Mouse (Mus musculus) myocyte (in vitro differentiated cells): ENCODE measurements at regions not wholly inside any gene's neighbourhood (a gene's known extent, or its start where the extent isn't known, plus 50 kb on each side); places are given as distances from the start of the nearest gene placed in this dataset.

ENCODE experiments used
- H3K27me3 ChIP-seq: one replicate; pipeline ENCODE4 v1.6.1; 2011; ENCODE audit not compliant: control insufficient read depth, insufficient read depth, insufficient read length
- H3K36me3 ChIP-seq: one replicate; pipeline ENCODE4 v1.6.1; 2011; ENCODE audit not compliant: control insufficient read depth, insufficient read depth
- H3K4me2 ChIP-seq: one replicate; pipeline ENCODE4 v1.6.1; 2011; ENCODE audit warnings: low read depth, control low read depth
- H3K4me3 ChIP-seq: one replicate; pipeline ENCODE4 v1.5.1; 2011; ENCODE audit warnings: mild to moderate bottlenecking, control low read depth, moderate library complexity
- H3K79me2 ChIP-seq: one replicate; pipeline ENCODE4 v1.6.1; 2011; ENCODE audit not compliant: control insufficient read depth, insufficient read depth
- H3ac ChIP-seq: one replicate; pipeline ENCODE4 v1.6.1; 2011; ENCODE audit not compliant: control insufficient read depth, insufficient read length
- CEBPB ChIP-seq: IDR thresholded peaks from 2 replicates; pipeline ENCODE4 v1.6.1; 2011; ENCODE audit warnings: mild to moderate bottlenecking, moderate library complexity; ENCODE audit not compliant: poor library complexity, insufficient read depth, severe bottlenecking
- E2F4 ChIP-seq: IDR thresholded peaks from one replicate; pipeline ENCODE4 v1.6.1; 2011; ENCODE audit warnings: mild to moderate bottlenecking, control low read depth, moderate library complexity; ENCODE audit not compliant: insufficient read depth
- MAX ChIP-seq: IDR thresholded peaks from one replicate; pipeline ENCODE4 v1.6.1; 2011; ENCODE audit warnings: low read depth, mild to moderate bottlenecking, control low read depth
- MYOD1 ChIP-seq, 3 experiments: IDR thresholded peaks; one replicate each; pipeline ENCODE4 v1.6.1; 2011; ENCODE audit warnings: control low read depth in 2 of 3, low read depth in 2 of 3, mild to moderate bottlenecking in 2 of 3, moderate library complexity in 1 of 3; ENCODE audit not compliant: insufficient read length in 2 of 3, control insufficient read depth in 1 of 3
- MYOG ChIP-seq, 3 experiments: IDR thresholded peaks; one replicate each; pipeline ENCODE4 v1.6.1; 2011; ENCODE audit warnings: control low read depth in 2 of 3, low read depth in 2 of 3, mild to moderate bottlenecking in 2 of 3; ENCODE audit not compliant: insufficient read length in 2 of 3, control insufficient read depth in 1 of 3, insufficient read depth in 1 of 3
- POLR2A ChIP-seq: IDR thresholded peaks from one replicate; pipeline ENCODE4 v1.6.1; 2011; ENCODE audit warnings: low read depth, mild to moderate bottlenecking, control low read depth, moderate library complexity; ENCODE audit not compliant: insufficient read length
- POLR2AphosphoS2 ChIP-seq: IDR thresholded peaks from one replicate; pipeline ENCODE4 v1.6.1; 2011; ENCODE audit warnings: low read depth, control low read depth; ENCODE audit not compliant: insufficient read length
- REST ChIP-seq: IDR thresholded peaks from one replicate; pipeline ENCODE4 v1.6.1; 2011; ENCODE audit warnings: mild to moderate bottlenecking, control low read depth, moderate library complexity; ENCODE audit not compliant: insufficient read depth, insufficient read length
- SRF ChIP-seq: IDR thresholded peaks from one replicate; pipeline ENCODE4 v1.6.1; 2011; ENCODE audit warnings: low read depth; ENCODE audit not compliant: control insufficient read depth, insufficient read length
- TCF12 ChIP-seq: IDR thresholded peaks from one replicate; pipeline ENCODE4 v1.6.1; 2011; ENCODE audit warnings: mild to moderate bottlenecking, control low read depth; ENCODE audit not compliant: poor library complexity, insufficient read depth, severe bottlenecking
- TCF3 ChIP-seq: IDR thresholded peaks from one replicate; pipeline ENCODE4 v1.6.1; 2011; ENCODE audit warnings: low read depth, control low read depth; ENCODE audit not compliant: insufficient read length
- USF1 ChIP-seq: IDR thresholded peaks from one replicate; pipeline ENCODE4 v1.6.1; 2011; ENCODE audit warnings: low read depth, mild to moderate bottlenecking, control low read depth, moderate library complexity

DNA sequence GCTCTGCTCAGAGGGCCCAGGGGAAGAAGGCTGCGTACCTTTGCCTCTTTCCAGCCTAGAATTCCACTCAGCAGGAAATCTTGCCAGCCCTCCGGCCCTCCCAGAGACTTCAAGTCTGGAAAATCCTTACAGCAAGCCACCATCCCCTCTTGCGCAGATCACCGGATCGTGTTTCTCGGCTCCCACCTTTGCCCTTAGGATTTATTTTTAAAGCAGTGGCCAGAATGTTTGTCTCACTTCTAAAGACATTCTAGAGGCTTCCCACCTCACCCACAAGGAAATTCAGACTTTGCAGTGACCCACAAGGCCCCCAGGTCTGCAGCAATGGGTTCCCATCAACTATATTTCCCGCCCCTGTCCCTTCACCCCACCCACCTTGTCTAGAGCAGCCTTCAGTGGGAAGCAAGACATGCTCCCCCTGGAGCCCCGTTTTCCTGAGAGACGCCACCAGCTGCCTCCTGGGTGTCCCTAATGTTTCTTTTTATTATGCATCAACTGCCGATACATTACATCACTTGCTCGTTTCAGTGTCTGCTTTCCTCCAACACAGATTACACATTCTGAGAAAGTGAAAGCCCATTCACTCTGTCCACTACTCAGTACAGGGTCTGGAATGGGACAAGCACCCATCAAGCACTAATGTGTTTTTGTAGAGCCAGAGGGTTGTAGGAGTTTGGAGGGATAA, 65.0 kb upstream of the Klf3 start:
- Histone ChIP-seq H3ac (no peak overlapping the region), H3K27me3 (no peaks in the 10 kb centered on the region), H3K4me2 (peak overlapping the region; percentile 27), H3K79me2 (no peaks in the 10 kb centered on the region), H3K4me3 (no peak overlapping the region), H3K36me3 (no peaks in the 10 kb centered on the region)
- TF ChIP-seq REST: no peak
- TF ChIP-seq E2F4: no peak

DNA sequence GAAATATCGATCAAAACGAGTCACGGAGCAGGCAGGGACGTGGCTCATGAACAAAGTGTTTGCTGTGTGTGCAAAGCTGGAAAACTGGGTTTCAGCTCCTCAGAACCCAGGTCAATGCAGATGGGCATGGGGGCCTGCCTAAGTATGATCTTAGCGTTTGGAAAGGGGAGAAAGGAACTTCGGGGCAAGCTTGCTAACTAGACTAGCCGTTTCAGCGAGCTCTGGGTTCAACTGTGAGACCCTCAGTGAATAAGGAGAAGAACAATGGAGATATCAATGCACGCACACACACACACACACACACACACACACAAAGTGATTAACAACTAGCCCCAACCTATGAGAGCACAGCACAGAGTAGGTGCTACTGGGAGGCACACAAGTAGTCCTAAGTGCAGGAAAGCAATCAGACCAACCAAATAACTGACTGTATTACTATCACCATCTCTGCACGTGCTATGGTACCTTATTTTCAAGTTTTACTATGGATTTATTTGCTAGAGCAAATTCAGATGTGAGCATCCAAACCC, 64.3 kb upstream of the Klf3 start:
- H3K79me2 ChIP-seq: no peaks in the 10 kb centered on the region
- TF ChIP-seq MYOD1 (IDR thresholded peaks at IDR 0.05; ENCODE audit: control insufficient read depth in 1 of 3, insufficient read length in 2 of 3, low read depth in 2 of 3) (no peak), TCF12 (no peak), SRF (no peak), MYOG (IDR thresholded peaks at IDR 0.05; ENCODE audit: control insufficient read depth in 1 of 3, insufficient read depth in 1 of 3, insufficient read length in 2 of 3, low read depth in 2 of 3) (no peak), POLR2AphosphoS2 (no peak)
- H3K27me3 ChIP-seq: no peaks in the 10 kb centered on the region
- peak overlapping the region; percentile 27 for H3K4me2 ChIP-seq
- no peak overlapping the region for H3ac ChIP-seq
- H3K4me3 ChIP-seq: no peak overlapping the region
- no peaks in the 10 kb centered on the region for H3K36me3 ChIP-seq

DNA sequence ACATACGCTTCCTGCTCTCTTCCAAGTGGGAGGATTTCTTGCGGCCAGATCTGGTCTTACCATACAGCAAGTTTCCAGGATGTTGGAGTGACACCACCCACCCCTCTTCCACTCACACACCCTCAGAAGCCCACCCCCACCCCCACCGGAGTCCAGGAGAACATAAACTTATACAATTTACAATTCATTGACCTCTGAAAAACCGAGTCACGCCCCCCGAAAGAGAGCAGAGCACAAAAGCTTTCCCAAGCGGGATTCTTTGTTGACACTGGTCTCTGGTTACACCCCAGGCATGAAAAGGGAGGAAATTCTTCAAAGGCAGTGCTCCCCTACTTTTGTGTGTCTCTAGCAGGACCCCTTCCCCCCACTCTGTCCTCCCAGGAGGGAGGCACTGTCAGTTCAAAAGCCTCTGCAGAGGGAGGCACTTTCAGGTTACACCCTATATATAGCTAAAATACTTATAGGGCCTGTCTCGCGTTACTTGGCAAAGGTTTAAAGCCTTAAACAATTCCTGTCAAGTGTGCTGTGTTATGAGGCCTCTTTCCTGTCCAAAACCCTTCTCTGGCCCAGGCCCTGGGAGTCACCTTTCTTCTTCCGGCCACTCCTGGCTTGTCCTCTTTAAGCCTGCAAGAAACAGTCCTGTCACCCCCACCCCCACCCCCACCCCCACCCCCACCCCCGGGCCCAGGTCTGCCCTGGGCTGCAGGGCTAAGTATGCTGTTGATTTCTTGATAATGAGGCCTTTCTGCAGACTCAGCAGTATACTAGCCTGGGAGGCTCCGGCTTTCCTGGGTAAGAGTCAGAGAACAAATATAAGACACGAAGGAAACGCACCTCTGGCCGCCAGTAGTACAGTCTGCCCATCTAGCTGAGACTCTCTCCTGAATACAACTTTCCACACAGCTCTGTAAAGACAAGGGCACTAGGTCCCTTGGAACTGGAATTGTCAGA, 63.6 kb upstream of the Klf3 start:
- no peaks in the 10 kb centered on the region for H3K27me3 ChIP-seq
- no peak for TF ChIP-seq MYOD1 (IDR thresholded peaks at IDR 0.05; ENCODE audit: control insufficient read depth in 1 of 3, insufficient read length in 2 of 3, low read depth in 2 of 3)
- no peak for TF ChIP-seq POLR2AphosphoS2
- H3ac ChIP-seq: no peak overlapping the region
- H3K4me3 ChIP-seq: no peak overlapping the region
- no peaks in the 10 kb centered on the region for H3K36me3 ChIP-seq
- no peaks in the 10 kb centered on the region for H3K79me2 ChIP-seq
- H3K4me2 ChIP-seq: no peak overlapping the region

- Histone ChIP-seq H3K79me2 (no peaks in the 10 kb centered on the region), H3ac (no peak overlapping the region), H3K27me3 (no peaks in the 10 kb centered on the region), H3K4me3 (no peak overlapping the region), H3K4me2 (no peak overlapping the region), H3K36me3 (no peaks in the 10 kb centered on the region)
- no peak for TF ChIP-seq CEBPB
- TF ChIP-seq TCF12: no peak
- no peak for TF ChIP-seq POLR2AphosphoS2
- no peak for TF ChIP-seq MYOG (IDR thresholded peaks at IDR 0.05; ENCODE audit: control insufficient read depth in 1 of 3, insufficient read depth in 1 of 3, insufficient read length in 2 of 3, low read depth in 2 of 3)
- TF ChIP-seq POLR2A: no peak
- no peak for TF ChIP-seq E2F4
- no peak for TF ChIP-seq SRF
- no peak for TF ChIP-seq MAX
- TF ChIP-seq REST: no peak
- no peak for TF ChIP-seq MYOD1 (IDR thresholded peaks at IDR 0.05; ENCODE audit: control insufficient read depth in 1 of 3, insufficient read length in 2 of 3, low read depth in 2 of 3)
Observed at GRCm38 (mm10) chr5:64744041-64744440, 59.1 kb upstream of the Klf3 start.

GRCm38 (mm10) chr5:64744455-64744854, 58.7 kb upstream of the Klf3 start:
- Histone ChIP-seq H3K79me2 (no peaks in the 10 kb centered on the region), H3K4me3 (no peak overlapping the region), H3ac (no peak overlapping the region), H3K4me2 (no peak overlapping the region), H3K27me3 (no peaks in the 10 kb centered on the region), H3K36me3 (no peaks in the 10 kb centered on the region)
- TF ChIP-seq MAX (no peak), TCF12 (no peak), E2F4 (no peak), POLR2A (no peak), USF1 (no peak), POLR2AphosphoS2 (no peak), MYOG (IDR thresholded peaks at IDR 0.05; ENCODE audit: control insufficient read depth in 1 of 3, insufficient read depth in 1 of 3, insufficient read length in 2 of 3, low read depth in 2 of 3) (no peak), REST (no peak), SRF (no peak), MYOD1 (IDR thresholded peaks at IDR 0.05; ENCODE audit: control insufficient read depth in 1 of 3, insufficient read length in 2 of 3, low read depth in 2 of 3) (no peak), CEBPB (no peak), TCF3 (no peak)
